Mouse (Mus musculus): ENCODE data around the gene Dhrs4.

DNA sequence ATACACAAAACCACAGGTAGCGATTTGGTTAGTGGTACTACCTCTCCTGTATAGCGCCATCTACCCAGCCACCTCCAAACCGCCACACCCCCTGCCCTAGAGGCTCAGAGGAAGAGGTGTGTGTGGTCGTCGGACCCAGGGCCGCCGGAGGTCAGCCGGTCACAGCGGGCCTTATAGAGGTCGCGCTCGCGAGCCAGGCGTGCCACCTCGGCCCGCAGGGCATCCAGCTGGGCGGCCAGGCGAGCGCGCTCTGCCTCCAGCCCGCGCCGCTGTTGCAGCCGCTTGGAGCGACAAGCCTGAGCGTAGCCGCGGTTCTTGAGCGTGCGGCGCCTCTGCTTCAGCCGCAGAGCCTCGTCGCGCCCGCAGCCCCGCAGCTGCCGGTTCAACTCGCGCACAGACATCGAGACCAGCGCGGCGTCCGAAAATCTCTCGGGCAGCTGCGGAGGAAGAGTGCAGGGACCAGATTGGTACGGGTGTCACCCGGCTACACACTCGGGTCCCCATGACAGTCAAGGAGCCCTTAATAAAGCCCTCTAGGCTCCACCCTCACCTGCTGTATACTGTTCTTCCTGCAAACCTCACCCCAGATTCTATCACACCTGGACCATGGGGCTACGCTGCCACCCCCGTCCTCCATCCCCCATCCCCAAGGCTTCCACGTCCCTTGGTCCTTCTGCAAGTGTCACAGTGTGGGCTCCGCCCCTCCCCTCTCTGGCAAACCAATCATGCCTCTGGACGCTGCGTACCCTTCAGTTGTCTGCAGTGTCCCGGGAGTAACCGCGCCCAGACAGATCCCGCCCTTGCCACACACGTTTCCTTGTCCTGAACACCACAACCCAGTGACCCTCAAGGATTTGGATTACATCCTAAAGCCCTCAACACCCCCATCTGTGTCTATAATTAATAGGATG is 42.1 kb downstream of the Dhrs4 start:
- no peak for TF ChIP-seq GATA1 (IDR thresholded peaks at IDR 0.05; ENCODE audit: borderline replicate concordance, low read length)
- no peak for TF ChIP-seq FLI1 (IDR thresholded peaks at IDR 0.05; ENCODE audit: low read length)

All from megakaryocyte, embryonic 14.5 days (primary cell).